Mouse (Mus musculus): Measurements from ENCODE around the gene Ube2d1. TPM values are rescaled to one million over a fixed set of nuclear protein-coding genes. Genes with fewer than 3 reads are reported as not detected.

Ube2d1 gene
- total and polyA plus RNA-seq, 3 experiments: 2.9 to 16.5 TPM; not detected in 1

DNA sequence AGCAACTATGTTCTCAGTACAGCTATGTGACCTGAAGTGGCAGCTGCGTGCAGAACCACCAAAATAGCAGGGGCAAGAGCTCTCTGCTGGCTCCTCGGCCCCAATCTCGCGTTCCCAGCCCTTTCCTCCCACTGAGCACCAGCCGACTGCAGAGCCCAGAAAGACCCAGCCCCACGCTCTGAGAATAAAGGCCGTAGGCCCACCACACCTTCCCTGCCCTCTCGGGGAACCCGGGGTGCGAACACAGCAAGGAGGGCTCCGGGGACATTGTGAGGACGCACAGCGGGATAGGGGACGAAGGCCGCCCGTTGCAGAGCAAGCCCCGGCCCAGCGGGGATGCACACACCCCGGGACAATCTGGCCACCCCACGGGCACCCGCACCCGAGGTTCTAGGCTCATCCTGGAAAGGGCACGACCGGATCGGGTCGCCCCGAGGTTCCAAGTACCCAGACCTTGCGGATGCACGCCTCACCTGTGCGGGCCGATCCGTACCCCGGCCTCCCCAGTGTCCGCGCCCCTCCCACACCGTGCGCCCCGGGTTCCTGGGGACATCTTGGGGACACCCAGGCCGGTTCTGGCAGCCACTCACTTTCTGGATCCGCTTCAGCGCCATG lies 444 bp downstream of the Ube2d1 start:
- Histone ChIP-seq H3K9me3 (replicated peaks; ENCODE audit: insufficient read depth, low read length) (no peaks in the 10 kb centered on the region), H3K4me1 (ENCODE audit: control insufficient read depth in 1 of 2, insufficient read depth in 2 of 2, low read length in 2 of 2) (peaks cover 3 to 14% of the 10 kb centered on the region in 2 experiments; a peak in 3 of 4 replicates), H3K9ac (ENCODE audit: control insufficient read depth, low read depth, low read length, poor library complexity, severe bottlenecking) (peak overlapping the region; percentile 87), H3K27ac (ENCODE audit: control insufficient read depth, low read depth, low read length) (no peak overlapping the region), H3K36me3 (ENCODE audit: control insufficient read depth in 1 of 2, insufficient read depth in 2 of 2, low read length in 2 of 2) (no peaks in the 10 kb centered on the region), H3K27me3 (ENCODE audit: control insufficient read depth in 1 of 2, insufficient read depth in 2 of 2, low read length in 2 of 2) (no peaks in the 10 kb centered on the region), H3K79me2 (ENCODE audit: control insufficient read depth, insufficient read depth, low read length, poor library complexity) (peaks cover 8% of the 10 kb centered on the region), H3K4me3 (ENCODE audit: control insufficient read depth in 1 of 2, insufficient read depth in 1 of 2, low read depth in 2 of 2, low read length in 2 of 2) (peak overlapping the region; percentile 97 to 99)
- no peak for TF ChIP-seq HCFC1 (IDR thresholded peaks at IDR 0.05; ENCODE audit: low read depth, low read length)
- TF ChIP-seq SIN3A (IDR thresholded peaks at IDR 0.05; ENCODE audit: low read length): 0 out of 2 replicates have a peak, but pooled peaks have one; percentile 42
- peak; percentile 50 for DNase-seq (ENCODE audit: low read depth, low spot score)

DNA sequence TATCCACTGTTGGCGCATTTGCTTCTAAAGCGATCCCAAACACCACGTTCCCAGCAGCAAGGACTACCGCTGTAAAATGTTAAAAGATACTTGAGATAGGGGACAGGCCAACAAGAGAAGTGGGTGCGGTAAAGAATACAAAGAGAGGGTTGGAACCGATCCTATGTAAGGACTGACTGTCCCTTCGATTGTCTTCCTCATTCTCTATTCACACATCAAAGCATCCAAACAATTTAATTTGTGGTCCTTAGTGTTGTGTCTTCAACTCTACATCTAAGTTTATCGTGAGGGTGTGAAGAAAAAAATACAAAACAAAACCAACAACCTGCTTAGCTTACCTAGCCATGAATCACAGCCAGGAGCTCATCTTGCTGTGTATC lies 941 bp downstream of the Ube2d1 start:
- no peaks in the 10 kb centered on the region for H3K36me3 ChIP-seq (ENCODE audit: control insufficient read depth in 1 of 2, insufficient read depth in 2 of 2, low read length in 2 of 2)
- peak overlapping the region; percentile 97 to 99 for H3K4me3 ChIP-seq (ENCODE audit: control insufficient read depth in 1 of 2, insufficient read depth in 1 of 2, low read depth in 2 of 2, low read length in 2 of 2)
- H3K79me2 ChIP-seq (ENCODE audit: control insufficient read depth, insufficient read depth, low read length, poor library complexity): peaks cover 8% of the 10 kb centered on the region
- H3K9ac ChIP-seq (ENCODE audit: control insufficient read depth, low read depth, low read length, poor library complexity, severe bottlenecking): no peak overlapping the region
- no peak overlapping the region for H3K27ac ChIP-seq (ENCODE audit: control insufficient read depth, low read depth, low read length)
- no peaks in the 10 kb centered on the region for H3K9me3 ChIP-seq (replicated peaks; ENCODE audit: insufficient read depth, low read length)
- peaks cover 3 to 14% of the 10 kb centered on the region in 2 experiments; a peak in 3 of 4 replicates for H3K4me1 ChIP-seq (ENCODE audit: control insufficient read depth in 1 of 2, insufficient read depth in 2 of 2, low read length in 2 of 2)
- DNase-seq (ENCODE audit: low read depth, low spot score): no peak
- H3K27me3 ChIP-seq (ENCODE audit: control insufficient read depth in 1 of 2, insufficient read depth in 2 of 2, low read length in 2 of 2): no peaks in the 10 kb centered on the region
- TF ChIP-seq SIN3A (IDR thresholded peaks at IDR 0.05; ENCODE audit: low read length) (peak; percentile 57), ZKSCAN1 (IDR thresholded peaks at IDR 0.05; ENCODE audit: low read depth, low read length) (no peak)

DNA sequence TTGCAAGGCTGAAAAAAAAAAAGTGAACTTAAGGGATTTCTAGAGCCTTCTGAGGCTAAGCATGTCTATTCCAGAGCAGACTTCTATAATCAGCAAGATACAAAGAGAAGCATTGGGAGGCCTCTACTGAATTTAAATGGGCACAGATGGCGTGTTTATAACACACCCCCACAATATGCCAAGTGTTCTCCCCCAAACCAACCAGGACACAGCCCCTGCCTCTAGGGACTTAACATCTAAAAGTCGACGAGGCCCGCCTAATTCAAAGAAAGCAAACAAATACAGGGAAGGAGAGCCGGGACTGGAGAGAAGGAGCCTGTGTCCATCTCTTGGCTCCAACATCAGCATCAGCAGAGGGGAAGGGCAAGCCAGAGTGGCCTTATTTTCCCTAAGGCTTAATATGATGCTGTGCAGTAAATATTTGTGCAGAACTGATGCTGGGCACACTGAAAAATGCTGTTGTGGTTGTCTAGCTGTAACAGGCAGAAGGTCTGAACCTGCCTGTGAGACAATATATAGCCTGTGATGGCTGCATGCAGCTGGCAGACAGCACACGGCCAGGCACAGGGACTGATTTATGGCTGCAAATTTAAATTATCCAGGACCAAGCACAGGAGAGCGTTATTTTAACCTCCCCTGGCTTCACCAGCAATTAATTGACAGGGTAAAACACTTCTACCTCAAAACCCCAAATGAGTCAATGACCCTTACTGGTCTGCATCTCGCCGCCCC lies 11.9 kb downstream of the Ube2d1 start:
- no peaks in the 10 kb centered on the region for H3K27me3 ChIP-seq (ENCODE audit: control insufficient read depth in 1 of 2, insufficient read depth in 2 of 2, low read length in 2 of 2)
- no peaks in the 10 kb centered on the region for H3K36me3 ChIP-seq (ENCODE audit: control insufficient read depth in 1 of 2, insufficient read depth in 2 of 2, low read length in 2 of 2)
- no peak overlapping the region for H3K27ac ChIP-seq (ENCODE audit: control insufficient read depth, low read depth, low read length)
- H3K9ac ChIP-seq (ENCODE audit: control insufficient read depth, low read depth, low read length, poor library complexity, severe bottlenecking): no peak overlapping the region
- no peak overlapping the region for H3K4me3 ChIP-seq (ENCODE audit: control insufficient read depth in 1 of 2, insufficient read depth in 1 of 2, low read depth in 2 of 2, low read length in 2 of 2)
- TF ChIP-seq CHD1 (IDR thresholded peaks at IDR 0.05; ENCODE audit: low read depth, low read length) (no peak), HCFC1 (IDR thresholded peaks at IDR 0.05; ENCODE audit: low read depth, low read length) (no peak), TCF12 (IDR thresholded peaks at IDR 0.05; ENCODE audit: low read depth, low read length) (no peak), CHD2 (IDR thresholded peaks at IDR 0.05; ENCODE audit: low read length) (no peak), ZMIZ1 (IDR thresholded peaks at IDR 0.05; ENCODE audit: low read depth, low read length) (no peak), JUND (IDR thresholded peaks at IDR 0.05; ENCODE audit: low read depth, low read length) (no peak), SIN3A (IDR thresholded peaks at IDR 0.05; ENCODE audit: low read length) (no peak)
- no peaks in the 10 kb centered on the region; the same call in 1 of the 2 replicates for H3K79me2 ChIP-seq (ENCODE audit: control insufficient read depth, insufficient read depth, low read length, poor library complexity)
- H3K9me3 ChIP-seq (replicated peaks; ENCODE audit: insufficient read depth, low read length): no peaks in the 10 kb centered on the region
- no peak for DNase-seq (ENCODE audit: low read depth, low spot score)
- H3K4me1 ChIP-seq (ENCODE audit: control insufficient read depth in 1 of 2, insufficient read depth in 2 of 2, low read length in 2 of 2): no peaks in the 10 kb centered on the region

Measured in MEL (cell line).